Mouse (Mus musculus) bone marrow, adult 2 months (tissue): ENCODE measurements around the gene Apbb1ip. TPM values are rescaled to one million over a fixed set of nuclear protein-coding genes. Genes with fewer than 3 reads are reported as not detected.

Experiments
- H3K27ac ChIP-seq: fragments of 200-500 bp; 2 replicates; pipeline ENCODE4 v1.5.1; 2012; ENCODE audit warnings: low read depth, mild to moderate bottlenecking, control low read depth, inconsistent platforms, low read length; ENCODE audit not compliant: control insufficient read depth, poor library complexity, insufficient read depth
- H3K4me1 ChIP-seq: fragments of 200-500 bp; 2 replicates; pipeline ENCODE4 v1.6.1; 2011; ENCODE audit warnings: low read length; ENCODE audit not compliant: control insufficient read depth, insufficient read depth
- H3K4me3 ChIP-seq: fragments of 200-500 bp; replicated peaks from 2 replicates; pipeline ENCODE3; 2011; ENCODE audit warnings: mild to moderate bottlenecking, low read depth, low read length, control low read depth; ENCODE audit not compliant: control insufficient read depth
- CTCF ChIP-seq: fragments of 200-500 bp; IDR thresholded peaks from 2 replicates; pipeline ENCODE4 v1.5.1; 2011; ENCODE audit warnings: low read length, control low read depth; ENCODE audit not compliant: control insufficient read depth, insufficient read depth
- POLR2A ChIP-seq: fragments of 200-500 bp; IDR thresholded peaks from 2 replicates; pipeline ENCODE4 v1.6.1; 2011; ENCODE audit warnings: low read depth, mild to moderate bottlenecking, control low read depth, low read length, borderline replicate concordance; ENCODE audit not compliant: control insufficient read depth
- WGBS: fragments of 180-500 bp; shearing (Covaris S2); methylation state at CpG from one replicate; pipeline ENCODE4 v1.1.7; 2018; 5-methylcytosine and 5-hydroxymethylcytosine counted together
- polyA plus RNA-seq: library from polyadenylated mRNA; stranded (reverse); fragments of >200 nt; gene quantifications from 2 replicates; pipeline ENCODE4 v1.2.4, GENCODE M21; 2011; ENCODE audit warnings: low replicate concordance; ENCODE audit not compliant: missing spikeins, insufficient read depth, insufficient read length

The Apbb1ip gene
- polyA plus RNA-seq: 25.0 and 45.8 TPM in 2 replicates

GRCm38 (mm10) chr2:22773549-22774180 is at the start of gene Apbb1ip:
Apbb1ip (plus strand) TSS chr2:22774094.
- Histone ChIP-seq H3K27ac (peak within 1 kb of the TSS; percentile 99), H3K4me3 (peak within 1 kb of the TSS; percentile 98), H3K4me1 (no peaks in the 10 kb centered on the region; the same call in 1 of the 2 replicates)
- WGBS: 2% methylated on average over 9 of the region's 9 CpGs
- TF ChIP-seq CTCF (no peak), POLR2A (no peak)

- TF ChIP-seq CTCF: no peak
- no peak for TF ChIP-seq POLR2A
- Histone ChIP-seq H3K27ac (no peak overlapping the region), H3K4me1 (no peaks in the 10 kb centered on the region; the same call in 1 of the 2 replicates), H3K4me3 (no peak overlapping the region)
- WGBS: 71% methylated on average over 1 of the region's 1 CpGs
Observed at GRCm38 (mm10) chr2:22727113-22727512, 46.8 kb upstream of the Apbb1ip start.

- Histone ChIP-seq H3K27ac (no peak overlapping the region), H3K4me1 (no peaks in the 10 kb centered on the region; the same call in 1 of the 2 replicates), H3K4me3 (no peak overlapping the region)
- WGBS: 74% methylated on average over 2 of the region's 2 CpGs
- TF ChIP-seq POLR2A: no peak
- TF ChIP-seq CTCF: no peak
Observed at GRCm38 (mm10) chr2:22736134-22736533, 37.8 kb upstream of the Apbb1ip start.

- no peak overlapping the region for H3K4me3 ChIP-seq
- H3K27ac ChIP-seq: no peak overlapping the region
- TF ChIP-seq CTCF: no peak
- TF ChIP-seq POLR2A: no peak
- 48% methylated on average over 1 of the region's 1 CpGs for WGBS
- H3K4me1 ChIP-seq: no peaks in the 10 kb centered on the region; the same call in 1 of the 2 replicates
Observed at GRCm38 (mm10) chr2:22739369-22739768, 34.5 kb upstream of the Apbb1ip start.

- H3K4me1 ChIP-seq: no peaks in the 10 kb centered on the region; the same call in 1 of the 2 replicates
- no peak for TF ChIP-seq POLR2A
- no peak for TF ChIP-seq CTCF
- H3K27ac ChIP-seq: no peak overlapping the region
- WGBS: 81% methylated on average over 1 of the region's 1 CpGs
- H3K4me3 ChIP-seq: no peak overlapping the region
Observed at GRCm38 (mm10) chr2:22740441-22740840, 33.5 kb upstream of the Apbb1ip start.

GRCm38 (mm10) chr2:22741222-22741621 is 32.7 kb upstream of the Apbb1ip start:
- WGBS: 74% methylated on average over 3 of the region's 3 CpGs
- TF ChIP-seq POLR2A: no peak
- TF ChIP-seq CTCF: peak; percentile 82
- Histone ChIP-seq H3K4me1 (no peaks in the 10 kb centered on the region; the same call in 1 of the 2 replicates), H3K4me3 (no peak overlapping the region), H3K27ac (no peak overlapping the region)

GRCm38 (mm10) chr2:22744121-22744761 is 29.7 kb upstream of the Apbb1ip start:
- Histone ChIP-seq H3K4me3 (peak overlapping the region; percentile 66), H3K4me1 (no peaks in the 10 kb centered on the region; the same call in 1 of the 2 replicates), H3K27ac (peak overlapping the region; percentile 61)
- under 1% methylated on average over 37 of the region's 38 CpGs for WGBS
- TF ChIP-seq CTCF (no peak), POLR2A (no peak)

- Histone ChIP-seq H3K4me1 (no peaks in the 10 kb centered on the region; the same call in 1 of the 2 replicates), H3K27ac (no peak overlapping the region), H3K4me3 (no peak overlapping the region)
- TF ChIP-seq POLR2A (no peak), CTCF (no peak)
- WGBS: 21% methylated on average over 19 of the region's 19 CpGs
Observed at GRCm38 (mm10) chr2:22744876-22745275, 29.0 kb upstream of the Apbb1ip start.
